Mouse (Mus musculus) embryonic facial prominence, embryonic 10.5 days (tissue): ENCODE data around the gene Pik3c2a. TPM values are rescaled to one million over a fixed set of nuclear protein-coding genes. Genes with fewer than 3 reads are reported as not detected.

Experiments used
- DNase-seq: peaks from one replicate; pipeline ENCODE4 v3.0.0-alpha.2; 2017; ENCODE audit warnings: low spot score
- H3K27ac ChIP-seq: fragments of 300-500 bp; sonication (generic); replicated peaks from 2 replicates; pipeline ENCODE4 v1.5.1; 2016; ENCODE audit warnings: mild to moderate bottlenecking
- H3K27me3 ChIP-seq: fragments of 300-500 bp; sonication (generic); replicated peaks from 2 replicates; pipeline ENCODE4 v1.6.1; 2016; ENCODE audit warnings: low read depth, mild to moderate bottlenecking; ENCODE audit not compliant: poor library complexity, severe bottlenecking
- H3K36me3 ChIP-seq: fragments of 300-500 bp; sonication (generic); replicated peaks from 2 replicates; pipeline ENCODE4 v1.6.1; 2016; ENCODE audit warnings: mild to moderate bottlenecking, moderate library complexity
- H3K4me1 ChIP-seq: fragments of 300-500 bp; sonication (generic); 2 replicates; pipeline ENCODE4 v1.6.1; 2016
- H3K4me3 ChIP-seq: fragments of 300-500 bp; sonication (generic); 2 replicates; pipeline ENCODE4 v1.5.1; 2016; ENCODE audit warnings: mild to moderate bottlenecking, moderate library complexity
- H3K9me3 ChIP-seq: fragments of 300-500 bp; sonication (generic); 2 replicates; pipeline ENCODE4 v1.6.1; 2016; ENCODE audit warnings: mild to moderate bottlenecking
- WGBS: fragments of 180-500 bp; shearing (Covaris S2); methylation state at CpG from one replicate; pipeline ENCODE4 v1.1.7; 2016; 5-methylcytosine and 5-hydroxymethylcytosine counted together
- polyA plus RNA-seq: library from polyadenylated mRNA; unstranded; fragments of >200 nt; fragmentation: Nextera tagmentation; extraction: Ambion mirVana; gene quantifications from 2 replicates; pipeline ENCODE4 v1.2.1, GENCODE M21; 2016

Gene Pik3c2a
- polyA plus RNA-seq, 1 experiment from 2014 or later, result 32.8 TPM

GRCm38 (mm10) chr7:116374284-116374683 is 69.0 kb downstream of the Pik3c2a start:
- no peaks in the 10 kb centered on the region; the same call in 1 of the 2 replicates for H3K4me1 ChIP-seq
- 94% methylated on average over 1 of the region's 1 CpGs for WGBS
- no peak overlapping the region for H3K4me3 ChIP-seq
- no peak for DNase-seq
- H3K36me3 ChIP-seq, result peaks cover 67% of the 10 kb centered on the region
- H3K27me3 ChIP-seq, result no peaks in the 10 kb centered on the region
- no peak overlapping the region for H3K27ac ChIP-seq
- no peaks in the 10 kb centered on the region for H3K9me3 ChIP-seq

GRCm38 (mm10) chr7:116336226-116336625 is 107.0 kb downstream of the Pik3c2a start:
- H3K27me3 ChIP-seq, result no peaks in the 10 kb centered on the region
- peaks cover 50% of the 10 kb centered on the region for H3K36me3 ChIP-seq
- H3K27ac ChIP-seq, result no peak overlapping the region
- no peaks in the 10 kb centered on the region for H3K9me3 ChIP-seq
- H3K4me3 ChIP-seq, result no peak overlapping the region
- DNase-seq, result peak; percentile 60
- 43% methylated on average over 1 of the region's 1 CpGs for WGBS
- H3K4me1 ChIP-seq, result peaks cover 23% of the 10 kb centered on the region

GRCm38 (mm10) chr7:116335133-116335532 is 108.1 kb downstream of the Pik3c2a start:
- peak overlapping the region; percentile 96 for H3K4me3 ChIP-seq
- DNase-seq, result no peak
- H3K9me3 ChIP-seq, result no peaks in the 10 kb centered on the region
- H3K27ac ChIP-seq, result no peak overlapping the region
- peaks cover 23% of the 10 kb centered on the region for H3K4me1 ChIP-seq
- H3K27me3 ChIP-seq, result no peaks in the 10 kb centered on the region
- 85% methylated on average over 6 of the region's 6 CpGs for WGBS
- peaks cover 50% of the 10 kb centered on the region for H3K36me3 ChIP-seq

GRCm38 (mm10) chr7:116334669-116335038 is 108.6 kb downstream of the Pik3c2a start:
- peaks cover 23% of the 10 kb centered on the region for H3K4me1 ChIP-seq
- H3K4me3 ChIP-seq, result peak overlapping the region; percentile 96
- H3K27me3 ChIP-seq, result no peaks in the 10 kb centered on the region
- H3K36me3 ChIP-seq, result peaks cover 50% of the 10 kb centered on the region
- no peak for DNase-seq
- 24% methylated on average over 8 of the region's 8 CpGs for WGBS
- no peaks in the 10 kb centered on the region for H3K9me3 ChIP-seq
- peak overlapping the region; percentile 97 for H3K27ac ChIP-seq

GRCm38 (mm10) chr7:116333713-116334668 is 109.3 kb downstream of the Pik3c2a start, which contains the start of gene Rps13:
Rps13 (minus strand) TSS chr7:116334195.
- Histone ChIP-seq H3K27me3 (no peaks in the 10 kb centered on the region), H3K9me3 (no peaks in the 10 kb centered on the region), H3K36me3 (peaks cover 50% of the 10 kb centered on the region), H3K27ac (peak within 1 kb of the TSS; percentile 97), H3K4me1 (peaks cover 23% of the 10 kb centered on the region), H3K4me3 (peak within 1 kb of the TSS; percentile 96)
- DNase-seq, result peak; percentile 98
- whole genome bisulfite sequencing, result under 1% methylated on average over 78 of the region's 78 CpGs

GRCm38 (mm10) chr7:116331246-116331645 is 112.0 kb downstream of the Pik3c2a start:
- peaks cover 62% of the 10 kb centered on the region for H3K36me3 ChIP-seq
- 96% methylated on average over 2 of the region's 2 CpGs for whole genome bisulfite sequencing

GRCm38 (mm10) chr7:116329858-116330257 is 113.4 kb downstream of the Pik3c2a start:
- Histone ChIP-seq H3K4me3 (no peak overlapping the region), H3K9me3 (no peaks in the 10 kb centered on the region), H3K4me1 (peaks cover 15% of the 10 kb centered on the region), H3K27ac (no peak overlapping the region), H3K27me3 (no peaks in the 10 kb centered on the region), H3K36me3 (peaks cover 59% of the 10 kb centered on the region)
- WGBS, result 91% methylated on average over 4 of the region's 4 CpGs
- no peak for DNase-seq

More at GRCm38 (mm10) chr7:116331246-116331645, 112.0 kb downstream of the Pik3c2a start:
- no peak for DNase-seq
- Histone ChIP-seq H3K9me3 (no peaks in the 10 kb centered on the region), H3K4me1 (peaks cover 20% of the 10 kb centered on the region), H3K27me3 (no peaks in the 10 kb centered on the region), H3K27ac (no peak overlapping the region), H3K4me3 (no peak overlapping the region)

GRCm38 (mm10) chr7:116328777-116329176 is 114.5 kb downstream of the Pik3c2a start:
- no peak for DNase-seq
- H3K4me1 ChIP-seq, result peaks cover 10% of the 10 kb centered on the region
- WGBS, result 78% methylated on average over 7 of the region's 7 CpGs
- no peak overlapping the region for H3K4me3 ChIP-seq
- H3K9me3 ChIP-seq, result no peaks in the 10 kb centered on the region
- H3K27me3 ChIP-seq, result no peaks in the 10 kb centered on the region
- peaks cover 59% of the 10 kb centered on the region for H3K36me3 ChIP-seq
- no peak overlapping the region for H3K27ac ChIP-seq

GRCm38 (mm10) chr7:116327901-116328300 is 115.3 kb downstream of the Pik3c2a start:
- Histone ChIP-seq H3K27ac (no peak overlapping the region), H3K36me3 (peaks cover 57% of the 10 kb centered on the region), H3K27me3 (no peaks in the 10 kb centered on the region), H3K4me3 (no peak overlapping the region), H3K9me3 (no peaks in the 10 kb centered on the region), H3K4me1 (peaks cover 11% of the 10 kb centered on the region)
- WGBS, result 92% methylated on average over 5 of the region's 5 CpGs
- DNase-seq, result no peak

- Histone ChIP-seq H3K36me3 (peaks cover 13% of the 10 kb centered on the region), H3K4me1 (0 out of 2 replicates have a peak, but pooled peaks cover 3% of the 10 kb centered on the region), H3K27me3 (no peaks in the 10 kb centered on the region), H3K4me3 (no peak overlapping the region), H3K27ac (no peak overlapping the region), H3K9me3 (no peaks in the 10 kb centered on the region)
- WGBS, result 32% methylated on average over 10 of the region's 10 CpGs
- peak; percentile 81 for DNase-seq
Measured at GRCm38 (mm10) chr7:116323331-116323964, 119.8 kb downstream of the Pik3c2a start.

- DNase-seq, result peak; percentile 66
- H3K4me3 ChIP-seq, result peak overlapping the region; percentile 39
- peaks cover 43% of the 10 kb centered on the region for H3K4me1 ChIP-seq
- WGBS, result 8% methylated on average over 9 of the region's 9 CpGs
- peak overlapping the region; percentile 65; the same call in 1 of the 2 replicates for H3K27ac ChIP-seq
- H3K9me3 ChIP-seq, result no peaks in the 10 kb centered on the region
- H3K27me3 ChIP-seq, result peaks cover 28% of the 10 kb centered on the region
- no peaks in the 10 kb centered on the region for H3K36me3 ChIP-seq
Measured at GRCm38 (mm10) chr7:116309456-116309855, 133.8 kb downstream of the Pik3c2a start.

GRCm38 (mm10) chr7:116308632-116308991 is 134.6 kb downstream of the Pik3c2a start:
- H3K9me3 ChIP-seq, result no peaks in the 10 kb centered on the region
- H3K27me3 ChIP-seq, result peaks cover 28% of the 10 kb centered on the region
- peak overlapping the region; percentile 85 for H3K27ac ChIP-seq
- peak overlapping the region; percentile 89 for H3K4me3 ChIP-seq
- H3K4me1 ChIP-seq, result peaks cover 43% of the 10 kb centered on the region
- no peaks in the 10 kb centered on the region for H3K36me3 ChIP-seq
- WGBS, result 2% methylated on average over 16 of the region's 16 CpGs
- peak; percentile 54 for DNase-seq
